Mouse (Mus musculus) kidney, adult 8-10 months (tissue): ENCODE data around the gene Elane.

ENCODE experiments used
- DNase-seq, 2 experiments: peaks; one replicate each; pipeline ENCODE4 v3.0.0; 2022

Elane gene

DNA sequence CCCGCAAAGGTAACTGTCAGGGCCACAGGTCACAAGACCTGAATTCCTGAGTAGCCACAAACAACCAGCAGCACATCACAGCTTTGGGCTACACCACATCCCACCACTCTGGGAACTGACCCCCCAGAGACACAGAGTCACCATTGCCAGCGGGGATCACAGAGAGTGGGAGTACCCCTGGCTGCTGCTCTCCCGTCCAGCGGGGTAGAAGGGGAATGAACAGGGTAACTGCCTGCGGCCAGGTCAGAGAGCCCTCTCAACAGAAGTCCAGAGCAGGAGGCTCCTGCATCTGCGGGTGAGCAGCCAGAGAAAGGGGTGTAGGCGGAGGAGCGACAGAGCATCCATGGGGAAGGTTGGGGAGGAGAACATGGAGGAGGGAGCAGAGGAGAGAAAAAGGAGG, 30.0 kb downstream of the Elane start:
- DNase-seq, result no peak

DNA sequence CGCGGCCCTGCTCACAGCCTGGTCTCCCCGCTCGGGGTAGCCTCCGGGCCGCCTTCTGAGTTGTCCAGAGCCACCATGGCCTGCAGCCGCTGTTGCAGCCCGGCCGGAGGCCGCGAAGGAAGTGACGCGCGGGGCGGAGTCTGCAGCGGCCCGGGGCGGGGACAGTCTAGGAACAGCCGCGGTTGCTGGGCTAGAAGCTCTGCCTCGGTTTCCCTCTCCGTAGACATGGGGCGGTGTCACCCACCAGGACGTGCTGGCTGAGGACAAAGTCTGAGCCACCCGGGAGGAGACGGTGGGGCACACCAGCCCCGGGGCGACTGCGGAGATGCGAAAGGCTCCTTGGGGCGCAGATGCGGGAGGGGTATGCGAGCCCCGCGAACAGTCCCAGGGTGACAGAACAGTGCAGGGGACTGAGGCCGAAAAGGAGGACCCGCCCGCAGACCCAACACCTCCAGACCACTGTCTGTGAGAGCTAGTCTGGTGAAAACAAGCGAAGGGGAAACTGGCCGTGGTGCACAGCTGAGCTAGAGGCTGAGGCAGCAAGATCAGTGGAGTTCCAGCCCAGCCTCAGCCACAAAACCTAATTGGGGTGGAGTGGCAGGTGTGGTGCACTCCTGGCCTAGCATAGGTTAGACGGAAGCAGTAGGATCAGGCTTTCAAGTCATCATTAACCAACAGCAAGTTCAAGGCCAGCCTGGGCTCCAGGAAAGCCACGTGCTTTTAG, 30.9 kb downstream of the Elane start, which contains the start of gene Kiss1r:
Gene Kiss1r, plus strand, starts transcription at position 164 of the 724 bp plus-strand sequence.
- DNase-seq, result peak; percentile 77 to 88

DNA sequence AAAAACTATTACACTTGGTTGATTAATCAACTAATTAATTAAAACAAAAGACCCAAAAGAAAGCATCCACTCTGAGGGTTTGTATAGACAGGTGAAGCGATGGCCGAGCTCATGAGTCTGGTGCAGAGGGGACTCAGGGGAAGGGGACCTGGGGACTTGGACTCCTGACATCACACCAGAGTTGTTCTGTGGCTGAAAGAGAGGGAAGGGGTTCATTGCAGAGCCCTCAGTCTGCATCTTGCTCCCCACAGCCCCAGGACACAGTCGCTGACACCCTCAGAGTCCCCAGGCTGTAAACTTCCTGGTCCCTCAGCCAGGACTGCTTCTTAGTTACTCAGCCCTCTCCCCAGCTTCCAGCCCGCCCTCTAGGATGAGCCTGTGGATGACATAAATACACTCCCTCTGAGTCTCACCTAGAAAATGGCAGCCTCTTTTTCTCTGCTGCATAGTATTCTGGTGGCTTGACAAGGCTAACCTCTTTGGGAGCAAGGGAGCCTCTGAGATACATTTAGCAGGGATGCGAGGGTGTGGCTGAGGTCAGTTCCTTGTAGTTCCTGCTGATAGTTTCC, 31.6 kb downstream of the Elane start:
- DNase-seq, result no peak

DNA sequence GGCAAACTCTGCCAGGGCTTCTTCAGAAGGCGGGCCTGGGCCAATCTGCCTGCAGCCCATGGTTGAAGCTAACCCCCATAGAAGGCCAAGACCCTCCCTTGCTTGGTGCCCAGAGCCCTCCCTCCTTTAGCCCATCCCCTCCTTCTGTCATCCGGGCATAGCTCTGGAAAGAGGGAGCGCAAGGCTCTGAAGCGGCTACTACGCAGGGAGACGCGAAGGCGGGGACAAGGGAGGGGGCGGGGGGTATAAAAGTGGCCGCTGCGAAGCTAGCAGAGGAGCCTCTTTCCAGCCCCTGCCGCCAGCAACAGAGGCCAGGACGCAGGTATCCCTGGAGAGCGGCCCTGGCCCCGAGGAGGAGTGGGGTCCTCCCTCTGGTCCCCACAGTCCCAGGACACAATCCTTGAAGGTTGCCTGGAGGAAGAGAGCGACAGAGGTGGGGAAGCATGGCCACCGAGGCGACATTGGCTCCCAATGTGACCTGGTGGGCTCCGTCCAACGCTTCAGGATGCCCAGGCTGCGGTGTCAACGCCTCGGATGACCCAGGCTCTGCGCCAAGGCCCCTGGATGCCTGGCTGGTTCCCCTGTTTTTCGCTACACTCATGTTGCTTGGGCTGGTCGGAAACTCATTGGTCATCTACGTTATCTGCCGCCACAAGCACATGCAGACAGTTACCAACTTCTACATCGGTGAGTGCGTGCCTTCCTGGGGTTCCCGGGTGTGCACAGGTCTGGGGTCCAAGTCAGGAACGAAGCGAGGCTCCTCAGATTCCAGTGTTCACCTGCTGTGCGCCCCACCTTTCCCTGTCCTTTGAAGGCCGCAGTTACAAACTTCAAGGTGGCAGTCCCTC, 32.4 kb downstream of the Elane start:
- no peak for DNase-seq

DNA sequence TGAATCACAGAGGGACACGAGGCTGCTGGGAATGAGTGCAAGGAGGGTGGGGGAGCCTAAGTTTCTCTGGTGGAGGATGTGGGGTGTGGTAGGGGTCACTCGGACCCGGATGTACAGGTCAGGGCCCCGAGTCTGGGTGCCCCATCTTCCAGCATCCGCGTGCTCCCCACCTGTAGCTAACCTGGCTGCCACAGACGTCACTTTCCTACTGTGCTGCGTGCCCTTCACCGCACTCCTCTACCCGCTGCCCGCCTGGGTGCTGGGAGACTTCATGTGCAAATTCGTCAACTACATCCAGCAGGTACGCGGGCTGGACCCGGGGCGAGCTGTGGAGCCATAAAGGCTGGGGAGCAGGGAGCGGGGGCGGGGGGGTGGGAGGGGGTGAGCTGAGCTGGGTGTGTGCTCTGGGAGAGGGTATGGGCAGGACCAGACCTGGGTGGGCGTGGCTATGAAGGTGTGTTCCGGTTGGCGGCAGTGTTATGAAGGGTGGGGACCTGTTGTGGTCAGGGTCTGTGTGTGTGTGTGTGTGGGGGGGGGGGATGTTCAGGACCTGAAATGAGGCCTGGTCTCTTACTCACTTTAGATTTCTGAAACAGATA, 33.3 kb downstream of the Elane start:
- DNase-seq, result no peak

DNA sequence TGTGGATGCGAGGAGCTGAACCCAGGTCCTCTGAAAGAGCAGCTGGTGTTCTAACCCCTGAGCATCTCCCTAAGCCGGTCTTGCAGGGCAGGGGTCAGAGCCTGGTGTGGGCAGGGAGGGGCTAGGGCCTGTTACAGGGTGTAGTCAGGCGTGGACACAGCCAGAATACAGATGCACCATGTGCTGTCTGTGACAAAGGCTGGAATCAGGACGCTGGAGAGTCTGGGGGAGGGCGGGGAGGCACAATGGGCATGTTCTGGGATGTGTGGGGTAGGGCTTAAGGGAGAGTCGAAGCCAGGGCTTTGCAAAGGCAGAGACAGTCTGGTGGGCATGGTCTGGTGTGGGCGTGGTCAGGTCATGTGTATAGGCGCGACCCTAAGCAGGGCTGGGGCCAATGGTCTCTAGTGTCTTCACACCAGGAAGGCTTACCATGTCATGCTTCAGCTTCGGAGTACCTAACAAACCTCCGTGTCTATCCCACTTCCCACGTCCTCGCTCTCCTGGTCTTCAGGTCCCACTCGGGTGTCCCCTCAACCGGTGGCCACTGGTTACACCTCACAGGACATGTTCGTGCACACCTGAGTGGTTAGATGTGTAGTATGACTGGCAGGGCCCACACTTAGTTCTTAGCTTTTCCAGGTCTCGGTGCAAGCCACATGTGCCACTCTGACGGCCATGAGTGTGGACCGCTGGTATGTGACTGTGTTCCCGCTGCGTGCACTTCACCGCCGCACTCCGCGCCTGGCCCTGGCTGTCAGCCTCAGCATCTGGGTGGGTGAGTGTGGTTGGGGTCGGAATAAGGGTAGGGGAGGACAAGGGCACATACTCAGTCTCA, 34.2 kb downstream of the Elane start:
- no peak for DNase-seq

DNA sequence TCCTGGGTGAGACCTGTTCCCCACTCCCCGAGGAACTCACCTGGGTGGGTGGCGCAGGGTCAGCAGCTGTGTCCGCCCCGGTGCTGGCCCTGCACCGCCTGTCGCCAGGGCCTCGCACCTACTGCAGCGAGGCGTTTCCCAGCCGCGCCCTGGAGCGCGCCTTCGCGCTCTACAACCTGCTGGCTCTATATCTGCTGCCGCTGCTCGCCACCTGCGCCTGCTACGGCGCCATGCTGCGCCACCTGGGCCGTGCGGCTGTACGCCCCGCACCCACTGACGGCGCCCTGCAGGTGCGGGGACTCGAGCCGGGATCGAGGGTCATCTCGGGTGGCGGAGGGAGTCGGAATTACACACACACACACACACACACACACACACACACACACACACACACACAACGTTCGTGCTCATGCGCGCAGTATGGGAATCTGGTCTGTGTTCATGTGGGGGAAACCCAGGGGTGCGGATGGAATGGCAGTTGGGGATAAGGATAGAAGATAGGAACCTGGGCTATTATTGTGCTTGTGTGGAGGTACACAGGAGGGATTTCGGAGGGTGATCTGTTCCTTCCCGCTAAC, 35.0 kb downstream of the Elane start, which contains the start of gene R3hdm4:
Gene R3hdm4, minus strand, starts transcription at position 251 of the 578 bp plus-strand sequence.
- no peak for DNase-seq

DNA sequence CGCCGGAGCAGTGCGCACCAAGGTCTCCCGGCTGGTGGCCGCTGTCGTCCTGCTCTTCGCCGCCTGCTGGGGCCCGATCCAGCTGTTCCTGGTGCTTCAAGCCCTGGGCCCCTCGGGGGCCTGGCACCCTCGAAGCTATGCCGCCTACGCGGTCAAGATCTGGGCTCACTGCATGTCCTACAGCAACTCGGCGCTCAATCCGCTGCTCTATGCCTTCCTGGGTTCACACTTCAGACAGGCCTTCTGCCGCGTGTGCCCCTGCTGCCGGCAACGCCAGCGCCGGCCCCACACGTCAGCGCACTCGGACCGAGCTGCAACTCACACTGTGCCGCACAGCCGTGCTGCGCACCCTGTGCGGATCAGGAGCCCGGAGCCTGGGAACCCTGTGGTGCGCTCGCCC, 35.5 kb downstream of the Elane start:
- no peak for DNase-seq

DNA sequence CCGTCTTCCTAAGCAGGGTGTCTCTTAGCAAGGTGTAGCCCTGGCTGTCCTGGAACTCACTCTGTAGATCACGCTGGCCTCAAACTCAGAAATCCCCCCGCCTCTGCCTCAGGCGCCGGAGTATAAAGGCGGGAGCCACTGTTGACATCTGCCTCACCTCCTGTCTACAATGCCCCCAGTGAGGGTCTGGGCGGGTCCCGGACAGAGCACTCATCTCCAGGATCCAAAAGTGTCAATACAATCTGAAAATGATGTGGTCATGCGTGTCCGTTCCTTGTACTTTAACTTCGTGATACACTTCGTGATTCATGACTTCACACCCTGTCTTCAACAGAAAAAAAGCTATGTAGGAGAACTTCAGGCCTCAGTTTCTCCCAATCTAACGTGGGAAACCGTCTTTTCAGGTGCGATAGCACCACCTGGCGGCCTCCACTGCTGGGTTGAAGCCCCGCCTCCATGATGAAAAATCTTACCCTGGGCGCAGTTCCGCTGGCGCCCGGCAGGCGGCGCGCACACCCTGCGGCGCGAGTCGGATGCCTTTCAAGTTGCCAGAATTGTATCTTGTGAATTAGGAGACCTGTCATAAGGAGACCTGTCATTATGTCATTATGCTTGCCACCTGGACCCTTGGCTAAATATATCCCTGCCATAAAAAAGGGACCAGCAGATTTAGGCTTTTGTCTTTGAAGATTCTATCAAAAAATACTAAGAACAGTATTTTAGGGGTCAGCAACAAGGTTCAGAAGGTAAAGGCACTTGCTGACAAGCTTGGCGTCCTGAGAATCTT, 39.1 kb downstream of the Elane start:
- peak; percentile 86 to 95 for DNase-seq

DNA sequence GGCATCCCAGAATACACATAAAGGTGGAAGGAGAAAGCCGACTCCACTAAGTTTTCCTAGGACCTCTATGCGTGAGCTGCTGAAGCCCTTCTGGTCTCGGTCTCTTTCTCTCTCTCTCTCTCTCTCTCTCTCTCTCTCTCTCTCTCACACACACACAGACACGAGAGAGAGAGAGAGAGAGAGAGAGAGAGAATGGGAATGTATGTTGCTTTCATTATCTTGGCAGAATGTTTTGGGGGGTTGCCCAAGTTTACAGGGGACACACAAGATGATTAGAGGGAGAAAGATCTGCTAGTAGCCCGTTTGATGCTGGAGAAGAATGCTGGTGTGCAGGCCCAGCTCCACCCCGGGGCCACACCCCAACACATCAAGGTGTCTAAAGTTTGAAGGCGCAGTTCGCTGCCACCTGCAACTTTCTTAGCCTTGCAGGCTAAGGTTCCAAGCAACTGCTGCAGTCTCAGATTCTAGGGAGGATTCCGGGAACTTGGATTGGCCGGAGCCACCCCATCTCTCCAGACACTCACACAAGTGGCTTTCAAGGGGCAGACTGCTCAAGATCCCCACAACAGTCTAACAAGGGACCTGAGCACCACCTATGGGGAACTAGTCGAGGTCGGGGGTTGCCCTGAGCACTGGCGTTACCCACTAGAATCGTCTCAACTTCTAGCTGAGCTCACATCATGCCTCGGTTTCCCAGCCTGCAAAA, 39.9 kb downstream of the Elane start:
- DNase-seq, result no peak

DNA sequence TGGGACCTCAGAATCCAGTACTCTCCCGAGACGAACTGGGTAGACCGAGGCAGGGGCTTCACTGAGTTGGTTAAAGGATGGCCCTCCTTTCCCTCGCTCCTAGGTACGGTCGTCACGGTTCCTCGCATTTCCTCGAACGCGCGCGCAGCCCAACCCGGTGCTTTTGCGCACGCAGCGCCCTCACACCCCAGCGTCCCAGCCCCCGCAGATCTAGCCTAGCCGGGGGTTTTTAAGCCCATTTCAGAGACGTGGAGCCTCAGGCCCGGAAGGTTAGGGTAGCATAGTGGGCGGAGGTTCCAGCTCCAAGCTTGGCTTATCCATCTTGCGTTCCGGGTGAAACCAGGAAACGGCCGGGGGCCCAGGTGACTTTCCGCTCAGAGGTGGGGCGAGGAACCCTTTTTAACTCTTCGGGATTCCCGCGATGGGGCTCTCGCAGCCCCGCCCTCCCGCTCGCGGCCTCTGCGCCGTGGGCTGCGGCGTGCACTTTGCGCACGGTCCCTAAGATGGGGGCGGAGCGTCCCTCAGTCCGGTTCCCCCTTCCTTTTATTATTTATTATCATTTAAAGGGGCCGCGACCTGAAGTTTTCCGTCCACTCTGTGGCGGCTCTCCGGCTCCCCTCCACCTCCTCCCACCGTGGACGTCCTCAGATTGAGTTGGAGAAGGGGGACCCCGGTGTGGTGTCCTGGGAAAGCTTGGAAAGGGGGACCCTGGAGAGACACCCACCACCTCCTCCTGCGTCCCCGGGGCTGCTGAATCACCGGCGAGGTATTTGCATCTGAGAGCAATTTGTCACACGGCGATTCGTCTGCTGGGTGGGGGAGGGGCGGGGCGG, 40.7 kb downstream of the Elane start, which contains the start of gene Arid3a:
Gene Arid3a, plus strand, starts transcription at position 553 of the 833 bp plus-strand sequence.
- peak; percentile 89 to 90 for DNase-seq

DNA sequence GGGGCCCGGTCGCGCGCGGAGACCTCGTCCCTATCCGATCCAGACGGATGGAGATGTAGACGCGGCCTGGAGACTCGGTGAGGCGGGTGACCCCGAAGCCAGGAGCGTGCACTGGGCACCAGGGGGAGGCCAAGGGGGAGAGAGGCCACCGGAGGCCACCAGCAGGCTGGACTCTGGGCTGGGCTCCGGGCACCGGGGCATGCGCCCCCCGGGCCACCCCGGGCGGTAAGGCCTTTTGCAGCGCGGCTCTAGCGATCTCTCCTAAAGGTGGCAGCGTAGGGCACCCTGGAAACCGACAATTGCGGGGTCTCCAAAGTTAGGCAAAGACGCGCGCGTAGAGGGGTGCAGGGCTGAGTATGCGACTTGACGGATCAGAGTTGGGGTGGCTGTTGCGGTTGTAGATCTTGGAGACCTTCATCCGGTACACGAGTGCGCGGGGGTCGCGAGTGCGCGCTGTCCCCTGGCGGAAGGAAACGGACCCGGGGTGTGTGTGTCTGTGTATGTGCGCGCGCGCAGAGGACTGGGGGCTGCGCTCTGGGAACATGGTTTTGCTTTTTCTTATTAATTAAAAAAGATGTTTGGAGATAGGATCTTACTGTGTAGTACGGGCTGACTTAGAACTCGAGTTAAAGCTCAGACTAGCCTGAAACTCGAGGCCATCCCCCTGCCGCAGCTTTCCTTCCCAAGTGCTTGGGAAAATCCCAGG, 41.4 kb downstream of the Elane start:
- peak in 1 of 2 experiments; percentile 44 for DNase-seq

DNA sequence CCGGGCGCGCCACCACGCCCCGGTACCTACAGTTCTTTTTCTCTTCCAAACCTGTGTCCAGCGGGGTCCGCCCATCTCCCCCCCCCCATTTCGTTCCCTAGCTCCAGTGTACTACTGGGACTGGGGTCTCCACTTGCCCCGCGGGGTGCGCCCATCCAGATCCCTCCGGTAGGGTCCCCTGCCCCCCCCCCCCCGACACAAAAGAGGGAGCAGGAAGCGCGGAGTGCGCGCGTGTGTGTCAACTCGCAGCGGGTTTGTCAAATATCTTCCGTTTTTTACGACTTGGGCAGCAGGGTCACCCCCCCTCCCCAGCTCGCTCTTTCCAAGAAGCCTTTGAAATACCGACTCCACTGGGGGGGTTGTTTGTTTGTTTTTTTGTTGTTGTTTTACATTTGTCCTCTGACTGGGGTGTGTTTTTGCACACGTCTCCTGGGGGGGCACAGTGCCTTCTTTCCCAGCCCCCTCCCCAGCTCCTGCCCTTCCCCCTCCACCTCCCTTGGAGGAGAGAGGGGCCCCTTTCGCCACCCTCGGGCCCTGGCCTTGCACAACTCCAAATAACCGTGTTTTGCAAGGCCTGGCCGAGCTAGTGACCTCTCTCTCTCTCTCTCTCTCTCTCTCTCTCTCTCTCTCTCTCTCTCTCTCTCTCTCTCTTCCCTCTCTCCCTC, 42.1 kb downstream of the Elane start:
- DNase-seq, result no peak

DNA sequence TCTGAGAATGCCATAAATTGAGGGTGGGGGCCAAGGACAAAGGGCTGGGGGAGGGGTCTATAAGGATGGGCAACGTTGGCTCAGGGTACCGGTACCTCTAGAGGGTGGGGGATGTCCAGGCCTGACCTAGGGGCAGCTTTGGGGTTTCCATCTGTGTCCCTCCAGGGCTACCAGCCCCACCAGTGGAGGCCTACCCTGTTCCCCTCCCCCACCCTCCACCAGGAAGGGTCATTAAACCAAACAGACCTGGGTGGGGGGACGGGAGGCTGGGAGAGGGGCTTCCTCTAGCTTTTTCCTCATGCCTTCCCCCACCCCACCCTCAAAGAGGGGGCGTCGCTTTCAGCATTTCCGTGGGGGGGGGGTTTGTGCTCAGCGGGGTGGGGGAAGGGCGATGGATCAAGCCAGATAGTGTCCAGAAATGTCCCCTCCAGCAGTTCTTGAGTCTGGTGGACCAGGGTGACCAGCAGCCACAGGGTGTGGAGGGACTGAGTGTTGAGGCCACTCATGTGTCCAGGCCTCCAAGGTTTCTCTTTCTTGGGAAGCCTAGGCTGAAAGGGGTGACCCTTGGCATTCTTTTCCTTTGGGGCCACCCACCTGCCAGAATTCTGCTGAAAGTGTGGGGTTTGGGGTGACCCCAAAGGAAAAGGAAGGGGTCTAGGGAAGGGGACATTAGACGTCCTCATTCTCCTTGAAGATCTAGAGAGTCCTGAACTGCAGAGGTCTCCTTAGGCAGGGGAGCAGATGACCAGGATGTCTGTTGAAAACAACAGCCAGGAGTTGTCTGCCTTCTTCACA, 43.1 kb downstream of the Elane start:
- DNase-seq, result no peak

DNA sequence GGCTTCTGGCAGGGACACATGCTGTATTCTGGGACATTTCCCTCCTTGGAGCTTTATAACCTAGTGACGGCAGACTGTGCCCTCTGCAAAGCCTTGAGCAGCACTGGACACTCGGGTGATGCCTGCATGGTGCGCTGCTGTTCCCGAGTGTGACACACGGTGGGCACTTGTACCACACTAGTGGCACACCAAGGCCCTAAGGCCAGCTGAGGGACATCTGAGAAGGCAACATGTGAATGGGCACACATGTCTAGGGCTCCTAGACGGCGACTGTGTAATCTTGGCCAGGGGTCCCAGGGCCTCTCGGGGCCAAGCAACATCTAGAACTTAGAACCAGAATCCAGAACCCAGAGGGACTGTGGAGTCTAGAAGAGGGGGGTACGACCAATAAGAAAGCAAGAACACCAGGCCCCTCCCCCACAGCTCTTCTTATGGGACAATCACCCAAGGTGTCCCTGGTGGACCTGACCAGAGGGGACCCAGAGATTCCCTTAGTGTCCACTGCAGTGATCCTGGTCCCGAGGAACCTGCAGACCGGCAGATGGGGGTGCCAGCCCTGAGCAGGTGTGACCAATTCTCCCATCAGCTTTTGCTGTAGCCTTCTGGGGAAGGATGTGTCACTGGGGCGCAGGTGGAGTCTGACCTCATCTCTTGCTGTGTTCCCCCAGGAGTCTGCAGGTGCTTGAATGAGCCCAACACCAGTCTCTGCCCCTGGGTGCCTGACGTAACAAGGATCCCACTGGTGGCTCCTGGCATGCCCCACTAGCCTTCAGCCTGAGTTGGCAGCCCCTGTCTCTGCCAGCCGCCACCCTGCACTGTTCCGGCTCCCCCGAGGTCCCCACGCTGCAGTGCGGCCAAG, 44.1 kb downstream of the Elane start:
- no peak for DNase-seq

DNA sequence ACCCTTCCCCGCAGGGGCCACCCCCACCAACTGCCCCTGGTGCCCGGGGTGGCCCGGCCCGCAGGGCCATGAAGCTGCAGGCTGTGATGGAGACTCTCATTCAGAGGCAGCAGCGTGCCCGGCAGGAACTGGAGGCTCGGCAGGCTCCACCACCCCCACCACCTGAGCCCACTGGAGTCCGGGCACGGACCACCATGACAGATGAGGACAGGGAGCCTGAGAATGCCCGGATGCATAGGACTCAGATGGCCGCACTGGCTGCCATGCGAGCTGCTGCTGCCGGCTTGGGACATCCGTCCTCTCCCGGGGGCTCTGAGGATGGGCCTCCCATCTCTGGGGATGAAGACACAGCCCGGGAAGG, 44.8 kb downstream of the Elane start:
- DNase-seq, result no peak
